Mouse (Mus musculus) cerebellum, adult 2 months (tissue): ENCODE results near the gene Olfml2a.

ENCODE experiments used
- CTCF ChIP-seq: fragments of 200-500 bp; IDR thresholded peaks from 2 replicates; pipeline ENCODE4 v1.5.1; 2011; ENCODE audit warnings: low read depth, mild to moderate bottlenecking, control low read depth, low read length, moderate library complexity, borderline replicate concordance; ENCODE audit not compliant: insufficient read depth
- POLR2A ChIP-seq: fragments of 200-500 bp; IDR thresholded peaks from 2 replicates; pipeline ENCODE4 v1.6.1; 2011; ENCODE audit warnings: low read length, control low read depth, borderline replicate concordance; ENCODE audit not compliant: insufficient read depth

- TF ChIP-seq CTCF (no peak), POLR2A (no peak)
Observed at GRCm38 (mm10) chr2:38934936-38935335, 3.2 kb downstream of the Olfml2a start.
